Mouse (Mus musculus): Measurements from ENCODE around the gene Naa10.

DNA sequence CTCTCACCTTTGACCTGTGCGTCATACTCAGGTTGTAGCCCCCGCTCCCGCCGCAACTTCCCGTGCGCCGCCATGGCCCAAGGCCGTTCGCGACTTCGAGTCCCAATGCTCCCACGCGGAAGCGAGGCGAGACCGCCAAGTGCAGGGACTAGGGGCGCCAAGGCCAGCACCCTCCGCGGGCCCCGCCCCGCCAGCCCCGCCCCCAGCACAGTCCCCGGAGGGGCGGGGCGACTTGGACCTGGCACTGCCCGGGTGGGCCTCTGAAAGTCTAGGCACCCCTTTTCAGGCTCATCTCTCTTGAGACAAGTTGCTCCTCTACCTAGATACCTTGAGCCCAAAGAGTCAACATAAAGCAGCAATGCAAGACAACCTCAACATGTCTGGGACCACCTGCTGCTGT lies 10.6 kb downstream of the Naa10 start:
- TF ChIP-seq POLR2A (IDR thresholded peaks at IDR 0.05; ENCODE audit: borderline replicate concordance, extremely low read depth, low read depth, low read length): no peak
- no peak for TF ChIP-seq CTCF (IDR thresholded peaks at IDR 0.05; ENCODE audit: insufficient read depth, low read length)

Data from lung, adult 2 months (tissue).